In the genomic region with DNA sequence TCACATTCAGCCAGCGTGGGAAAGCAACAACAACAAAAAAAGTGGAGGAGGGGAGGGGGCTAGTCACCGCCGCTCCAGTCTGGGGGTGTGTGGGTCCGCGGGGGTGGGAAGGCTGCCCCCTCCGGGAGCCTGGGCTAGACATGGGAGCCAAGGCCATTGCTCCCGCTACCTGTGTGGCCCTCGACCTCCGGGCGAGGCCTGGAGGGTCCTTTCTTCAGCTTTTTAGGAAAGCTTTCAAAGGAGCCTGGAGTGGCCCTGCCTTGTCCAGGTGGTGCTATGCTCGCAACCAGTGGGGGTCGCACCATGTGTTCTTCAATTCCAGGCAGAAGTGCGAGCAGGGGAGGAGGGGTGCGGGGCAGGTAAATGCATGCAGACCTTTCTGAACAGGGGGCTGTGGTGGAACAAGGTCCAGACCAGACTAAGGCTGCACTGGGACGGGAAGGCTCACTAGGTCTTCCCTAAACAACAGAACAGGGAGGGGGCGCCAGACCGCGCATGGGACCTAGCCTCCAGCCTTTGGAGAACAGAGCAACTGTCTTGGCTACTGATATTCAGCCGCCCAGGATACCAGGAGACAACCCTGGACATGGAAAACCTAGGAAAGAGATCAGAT, we compare ENCODE assay signal across 9 mouse cellular contexts.
DNase-seq lines count a peak whose midpoint lies in the region; ATAC-seq and TF ChIP-seq lines count a peak whose summit lies in the region.
"Had no signal": no experiment of that assay in that cellular context is flagged by ENCODE, and none has a peak within 500 bp of the region (broad histone marks: within the 10 kb centered on the region; RNA-seq: fewer than 3 reads in every experiment).

No protein-coding gene starts in this region.

- ATAC-seq in forebrain, embryonic 12.5 days (ENCODE audit: low FRiP score) = no peak; the same call in 1 of the 2 replicates
- no peak for ATAC-seq in limb, embryonic 15.5 days (ENCODE audit: insufficient number of reproducible peaks, low FRiP score, low TSS enrichment, low read depth)
- no peak for ATAC-seq in stomach, embryonic 15.5 days (ENCODE audit: insufficient read depth, low FRiP score, low read depth)

- H3K9ac ChIP-seq in forebrain, embryonic 12.5 days = 0 out of 2 replicates have a peak overlapping the region, but pooled peaks have one; percentile 38
- no peak overlapping the region for H3K9ac ChIP-seq in limb, embryonic 15.5 days
- no peak overlapping the region for H3K9ac ChIP-seq in stomach, embryonic 15.5 days

- H3K27ac ChIP-seq in kidney, adult 2 months (ENCODE audit: insufficient read depth, low read depth, low read length) = no peak overlapping the region
- H3K27ac ChIP-seq in forebrain, embryonic 12.5 days = no peak overlapping the region
- H3K27ac ChIP-seq in limb, embryonic 15.5 days = no peak overlapping the region
- H3K27ac ChIP-seq in stomach, embryonic 15.5 days = no peak overlapping the region
- H3K27ac ChIP-seq: layer of hippocampus, adult 2 months had no signal

- peak overlapping the region; percentile 84 for H3K4me2 ChIP-seq in forebrain, embryonic 12.5 days
- peak overlapping the region; percentile 91 for H3K4me2 ChIP-seq in limb, embryonic 15.5 days
- peak overlapping the region; percentile 90 for H3K4me2 ChIP-seq in stomach, embryonic 15.5 days

- TF ChIP-seq CTCF in kidney, adult 2 months (conservative IDR thresholded peaks at IDR 0.05; ENCODE audit: insufficient read depth, insufficient read length, low read depth, low read length) = no peak

- DNase-seq in kidney, postnatal 4 days = peak; percentile 5 to 11
- DNase-seq in kidney, adult 2 months = no peak
- no peak for DNase-seq in right cerebral cortex, postnatal 14 days
- DNase-seq in adrenal gland, postnatal 4 days (ENCODE audit: low spot score in 2 of 2) = no peak
- DNase-seq in cerebellum, adult 18-20 months = no peak

- TF ChIP-seq POLR2A in kidney, adult 2 months (IDR thresholded peaks at IDR 0.05; ENCODE audit: low read depth, low read length) = no peak

- 15% methylated on average over 19 of the region's 19 CpGs for WGBS in kidney, adult 2 months
- 4% methylated on average over 19 of the region's 19 CpGs for WGBS in forebrain, embryonic 12.5 days
- WGBS in limb, embryonic 15.5 days = 9% methylated on average over 19 of the region's 19 CpGs
- 11% methylated on average over 19 of the region's 19 CpGs for WGBS in stomach, embryonic 15.5 days

- no peaks in the 10 kb centered on the region for H3K9me3 ChIP-seq in forebrain, embryonic 12.5 days
- H3K9me3 ChIP-seq in limb, embryonic 15.5 days = no peaks in the 10 kb centered on the region
- no peaks in the 10 kb centered on the region for H3K9me3 ChIP-seq in stomach, embryonic 15.5 days

- H3K27me3 ChIP-seq in kidney, adult 2 months (replicated peaks; ENCODE audit: control insufficient read depth, insufficient read depth, low read length) = no peaks in the 10 kb centered on the region
- H3K27me3 ChIP-seq in forebrain, embryonic 12.5 days = peaks cover 19% of the 10 kb centered on the region
- H3K27me3 ChIP-seq in limb, embryonic 15.5 days = peaks cover 16% of the 10 kb centered on the region
- no peaks in the 10 kb centered on the region for H3K27me3 ChIP-seq in stomach, embryonic 15.5 days (replicated peaks)

- no peaks in the 10 kb centered on the region for H3K36me3 ChIP-seq in kidney, adult 2 months (ENCODE audit: control insufficient read depth, insufficient read depth, low read length)
- H3K36me3 ChIP-seq in forebrain, embryonic 12.5 days (replicated peaks) = no peaks in the 10 kb centered on the region
- H3K36me3 ChIP-seq in limb, embryonic 15.5 days = no peaks in the 10 kb centered on the region
- H3K36me3 ChIP-seq in stomach, embryonic 15.5 days = no peaks in the 10 kb centered on the region

- no peaks in the 10 kb centered on the region for H3K4me1 ChIP-seq in kidney, adult 2 months (ENCODE audit: control insufficient read depth, insufficient read depth, low read length)
- H3K4me1 ChIP-seq in forebrain, embryonic 12.5 days = peaks cover 19% of the 10 kb centered on the region
- H3K4me1 ChIP-seq in limb, embryonic 15.5 days = peaks cover 13% of the 10 kb centered on the region
- H3K4me1 ChIP-seq in stomach, embryonic 15.5 days = 0 out of 2 replicates have a peak, but pooled peaks cover 6% of the 10 kb centered on the region

- no peak overlapping the region for H3K4me3 ChIP-seq in kidney, adult 2 months (ENCODE audit: insufficient read depth, low read depth, low read length)
- H3K4me3 ChIP-seq in forebrain, embryonic 12.5 days (replicated peaks) = peak overlapping the region; percentile 48
- peak overlapping the region; percentile 48 for H3K4me3 ChIP-seq in limb, embryonic 15.5 days
- H3K4me3 ChIP-seq in stomach, embryonic 15.5 days (replicated peaks) = peak overlapping the region; percentile 50
- H3K4me3 ChIP-seq: layer of hippocampus, adult 2 months had no signal

Comparison
In these comparisons a context has a peak if more than half of its experiments do, and no peak if none do; other contexts are left out.
1. DNase-seq: peak in kidney, postnatal 4 days (2 of 2); none in kidney, adult 2 months (single experiment), right cerebral cortex, postnatal 14 days (single experiment), adrenal gland, postnatal 4 days (0 of 2) and cerebellum, adult 18-20 months (0 of 2).
2. Peak in every context shown above with its lines, with median percentiles within 50 percentile points of each other: H3K4me2 ChIP-seq.